Mouse (Mus musculus) liver, embryonic 14.5 days (tissue): ENCODE data around the gene Sh3glb2. TPM values are rescaled to one million over a fixed set of nuclear protein-coding genes. Genes with fewer than 3 reads are reported as not detected.

Source experiments
- ATAC-seq: fragments of 200-750 bp; cut with Nextera tagmentation; 2 replicates; pipeline ENCODE4 v1.8.0; 2017; ENCODE audit warnings: moderate number of reproducible peaks, mild to moderate bottlenecking, moderate library complexity; ENCODE audit not compliant: insufficient read depth
- DNase-seq, 3 experiments: peaks; one replicate each; pipeline ENCODE4 v3.0.0-alpha.2; 2012 to 2013; ENCODE audit warnings: low read depth in 3 of 3, low spot score in 3 of 3
- H3K27ac ChIP-seq: fragments of 300-500 bp; sonication (generic); 2 replicates; pipeline ENCODE4 v1.5.1; 2014; ENCODE audit warnings: moderate library complexity, mild to moderate bottlenecking, control low read depth, inconsistent platforms
- H3K27me3 ChIP-seq: fragments of 300-500 bp; sonication (generic); 2 replicates; pipeline ENCODE4 v1.6.1; 2014; ENCODE audit warnings: mild to moderate bottlenecking, low read length, moderate library complexity; ENCODE audit not compliant: control insufficient read depth, insufficient read depth
- H3K36me3 ChIP-seq: fragments of 300-500 bp; sonication (generic); replicated peaks from 2 replicates; pipeline ENCODE4 v1.6.1; 2014; ENCODE audit warnings: low read depth; ENCODE audit not compliant: control insufficient read depth, insufficient read depth
- H3K4me1 ChIP-seq, 2 experiments: fragments of 200-500 bp in 1 of 2; fragments of 300-500 bp in 1 of 2; sonication (generic) in 1 of 2; replicated peaks; 2 replicates each; pipeline ENCODE4 v1.6.1; 2012 to 2014; ENCODE audit warnings: antibody characterized with exemption in 1 of 2, inconsistent platforms in 1 of 2, low read length in 1 of 2; ENCODE audit not compliant: control insufficient read depth in 2 of 2, insufficient read depth in 2 of 2
- H3K4me2 ChIP-seq: fragments of 300-500 bp; sonication (generic); 2 replicates; pipeline ENCODE4 v1.6.1; 2014; ENCODE audit warnings: low read depth, mild to moderate bottlenecking, control low read depth, moderate library complexity
- H3K4me3 ChIP-seq, 2 experiments: fragments of 200-500 bp in 1 of 2; fragments of 300-500 bp in 1 of 2; sonication (generic) in 1 of 2; 2 replicates each; pipeline ENCODE4 v1.5.1; 2012 to 2014; ENCODE audit warnings: low read depth in 2 of 2, low read length in 2 of 2, mild to moderate bottlenecking in 2 of 2, control low read depth in 1 of 2, inconsistent platforms in 1 of 2, moderate library complexity in 1 of 2; ENCODE audit not compliant: insufficient read depth in 1 of 2
- H3K9ac ChIP-seq: fragments of 300-500 bp; sonication (generic); replicated peaks from 2 replicates; pipeline ENCODE4 v1.6.1; 2014; ENCODE audit warnings: mild to moderate bottlenecking, control low read depth, moderate library complexity
- H3K9me3 ChIP-seq: fragments of 300-500 bp; sonication (generic); 2 replicates; pipeline ENCODE4 v1.6.1; 2016; ENCODE audit warnings: low read length, mixed read lengths; ENCODE audit not compliant: control insufficient read depth
- CTCF ChIP-seq: IDR thresholded peaks from 2 replicates; pipeline ENCODE4 v1.5.1; 2016; ENCODE audit warnings: antibody characterized with exemption, low read depth, control low read depth
- EP300 ChIP-seq: IDR thresholded peaks from 2 replicates; pipeline ENCODE4 v1.6.1; 2016; ENCODE audit warnings: antibody characterized with exemption, low read depth
- WGBS: fragments of 180-500 bp; shearing (Covaris S2); extraction: QIAGEN DNeasy Blood & Tissue Kit; methylation state at CpG from one replicate; pipeline ENCODE4 v1.1.7; 2014; ENCODE audit not compliant: insufficient replicate concordance; 5-methylcytosine and 5-hydroxymethylcytosine counted together
- polyA plus RNA-seq, 2 experiments: library from polyadenylated mRNA; depleted of rRNA in 1 of 2; stranded (reverse) in 1 of 2; unstranded in 1 of 2; fragments of >200 nt; fragmentation: Nextera tagmentation in 1 of 2; extraction: Ambion mirVana in 1 of 2; gene quantifications; 2 replicates each; pipeline versions ENCODE4 v1.2.1 to v1.2.3; 2012 to 2014

Gene Sh3glb2
- polyA plus RNA-seq, 2 experiments: 13.6 to 22.2 TPM

DNA sequence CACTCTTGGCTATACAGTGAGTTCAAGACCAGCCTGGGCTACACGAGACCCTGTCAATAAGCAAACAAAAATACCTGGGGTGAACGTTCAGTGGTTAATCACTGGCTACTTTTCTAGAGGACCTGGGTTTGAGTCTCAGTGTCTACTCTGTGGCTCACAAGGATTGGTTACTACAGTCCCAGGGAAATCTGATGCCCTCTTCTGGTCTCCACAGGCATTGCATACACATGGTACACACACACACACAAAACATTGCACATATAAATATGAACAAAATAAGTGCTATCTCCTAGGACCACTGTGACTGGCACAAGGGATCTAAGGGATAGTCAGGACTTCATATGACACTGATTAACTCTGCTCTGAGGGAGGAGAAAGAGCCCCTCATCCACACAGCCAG is 29.9 kb upstream of the Sh3glb2 start:
- Histone ChIP-seq H3K4me3 (no peak overlapping the region), H3K27ac (no peak overlapping the region), H3K36me3 (no peaks in the 10 kb centered on the region), H3K27me3 (no peaks in the 10 kb centered on the region), H3K9me3 (no peaks in the 10 kb centered on the region), H3K4me2 (no peak overlapping the region), H3K9ac (no peak overlapping the region), H3K4me1 (peaks cover 8 to 10% of the 10 kb centered on the region in 2 experiments)
- no peak for TF ChIP-seq EP300
- peak; percentile 39 for TF ChIP-seq CTCF
- ATAC-seq (no peak), DNase-seq (no peak)
- 67% methylated on average over 2 of the region's 2 CpGs for WGBS

DNA sequence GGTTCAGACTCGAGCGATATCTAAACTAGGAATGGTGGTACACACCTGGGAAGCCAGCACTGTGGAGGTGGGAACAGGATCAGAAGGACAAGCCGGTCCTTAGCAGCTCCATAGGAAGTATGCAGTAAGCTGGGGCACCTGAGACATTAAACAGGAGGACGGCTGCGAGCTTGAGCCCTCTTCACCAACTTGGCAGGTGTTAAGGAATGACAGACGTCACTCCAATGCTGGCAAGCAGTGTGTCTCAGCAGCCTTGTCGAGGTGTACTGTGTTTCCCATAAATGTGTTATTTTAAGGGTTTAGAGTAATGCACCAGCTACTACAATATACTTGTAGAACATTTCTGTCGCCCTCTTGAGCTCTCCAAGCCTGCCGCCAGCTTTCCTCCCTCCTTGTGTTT is 27.8 kb upstream of the Sh3glb2 start:
- H3K27me3 ChIP-seq: no peaks in the 10 kb centered on the region
- DNase-seq: no peak
- H3K9ac ChIP-seq: no peak overlapping the region
- 0 out of 4 replicates have a peak, but pooled peaks cover 2% of the 10 kb centered on the region in 2 experiments for H3K4me1 ChIP-seq
- no peak overlapping the region for H3K27ac ChIP-seq
- no peak for ATAC-seq
- no peaks in the 10 kb centered on the region for H3K36me3 ChIP-seq
- H3K9me3 ChIP-seq: no peaks in the 10 kb centered on the region
- TF ChIP-seq CTCF (no peak), EP300 (no peak)
- WGBS: 72% methylated on average over 9 of the region's 9 CpGs
- H3K4me3 ChIP-seq: no peak overlapping the region
- H3K4me2 ChIP-seq: no peak overlapping the region

DNA sequence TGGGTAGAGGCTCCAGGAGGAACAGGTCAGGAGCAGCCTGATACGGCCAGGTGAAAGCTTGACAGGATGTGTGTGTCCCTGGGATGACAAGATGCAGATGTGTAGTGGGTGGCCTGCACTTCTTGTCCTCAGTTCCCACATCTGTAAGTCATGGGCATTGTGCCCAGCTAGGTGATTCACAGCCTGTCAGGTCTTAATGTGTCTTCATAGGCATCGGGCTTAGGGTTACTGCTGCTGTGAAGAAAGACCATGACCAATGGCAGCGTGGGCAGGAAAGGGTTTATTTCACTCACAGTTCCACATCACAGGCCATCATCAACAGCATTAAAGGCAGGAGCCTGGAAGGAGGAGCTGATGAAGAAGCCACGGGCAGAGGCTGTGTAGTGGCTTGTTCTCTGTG is 26.5 kb upstream of the Sh3glb2 start:
- no peak for ATAC-seq
- WGBS: 79% methylated on average over 4 of the region's 4 CpGs
- H3K4me2 ChIP-seq: no peak overlapping the region

DNA sequence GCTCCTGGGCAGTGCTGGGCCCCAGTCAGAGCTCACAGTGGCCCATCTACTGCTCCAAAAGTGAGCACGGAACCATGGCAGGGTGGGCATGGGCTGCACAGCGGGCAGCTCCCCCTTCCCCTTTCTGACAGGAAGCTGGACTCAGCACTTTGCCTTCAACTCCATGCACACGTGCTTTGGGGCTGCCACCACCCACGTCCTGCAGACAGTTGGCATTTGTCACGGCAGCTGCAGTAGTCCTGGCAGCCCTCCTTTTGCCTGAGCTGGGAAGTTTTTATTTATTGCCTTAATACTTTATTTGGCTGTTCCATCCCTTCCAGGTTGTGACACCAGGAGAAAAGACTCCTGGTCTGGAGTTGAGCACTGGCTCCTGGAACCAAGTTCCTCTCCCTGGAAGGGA is 25.7 kb upstream of the Sh3glb2 start:
- ATAC-seq (no peak), DNase-seq (no peak)
- H3K4me2 ChIP-seq: no peak overlapping the region
- no peaks in the 10 kb centered on the region for H3K27me3 ChIP-seq
- no peak overlapping the region for H3K4me3 ChIP-seq
- no peak overlapping the region for H3K9ac ChIP-seq
- H3K27ac ChIP-seq: no peak overlapping the region
- TF ChIP-seq CTCF (no peak), EP300 (no peak)
- no peaks in the 10 kb centered on the region for H3K9me3 ChIP-seq
- WGBS: 62% methylated on average over 5 of the region's 5 CpGs
- no peaks in the 10 kb centered on the region for H3K36me3 ChIP-seq
- peaks cover 8 to 14% of the 10 kb centered on the region in 2 experiments for H3K4me1 ChIP-seq

More for the DNA sequence above, 26.5 kb upstream of the Sh3glb2 start:
- no peak overlapping the region for H3K27ac ChIP-seq
- H3K9ac ChIP-seq: no peak overlapping the region
- peaks cover 6 to 7% of the 10 kb centered on the region in 2 experiments for H3K4me1 ChIP-seq
- H3K9me3 ChIP-seq: no peaks in the 10 kb centered on the region
- TF ChIP-seq EP300 (no peak), CTCF (no peak)
- no peaks in the 10 kb centered on the region for H3K27me3 ChIP-seq
- no peak overlapping the region for H3K4me3 ChIP-seq
- no peaks in the 10 kb centered on the region for H3K36me3 ChIP-seq
- no peak for DNase-seq

DNA sequence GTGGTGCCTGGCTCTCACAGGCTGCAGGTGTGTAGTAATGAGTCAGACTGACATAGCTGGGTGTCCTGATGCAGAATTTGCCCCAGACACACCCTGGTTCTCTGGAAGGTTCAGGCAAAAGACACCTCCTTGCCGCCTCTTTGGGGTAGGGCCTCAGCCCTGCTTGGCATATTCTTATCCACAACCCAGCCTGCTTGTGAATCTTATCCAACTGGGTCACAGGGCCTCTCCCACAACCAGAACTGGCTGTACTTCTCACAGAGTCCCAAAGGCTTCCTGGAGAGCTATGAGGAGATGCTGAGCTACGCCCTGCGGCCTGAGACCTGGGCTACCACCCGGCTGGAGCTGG is 22.2 kb upstream of the Sh3glb2 start:
- no peak overlapping the region for H3K9ac ChIP-seq
- no peaks in the 10 kb centered on the region for H3K27me3 ChIP-seq
- DNase-seq (peak in 1 of 3 experiments; percentile 56), ATAC-seq (peak; percentile 75)
- TF ChIP-seq EP300 (0 out of 2 replicates have a peak, but pooled peaks have one; percentile 13), CTCF (no peak)
- H3K4me3 ChIP-seq: no peak overlapping the region
- peaks cover 5% of the 10 kb centered on the region for H3K36me3 ChIP-seq
- no peaks in the 10 kb centered on the region for H3K9me3 ChIP-seq
- 52% methylated on average over 4 of the region's 4 CpGs for WGBS
- H3K27ac ChIP-seq: peak overlapping the region; percentile 7
- H3K4me2 ChIP-seq: peak overlapping the region; percentile 18
- H3K4me1 ChIP-seq: peaks cover 8 to 23% of the 10 kb centered on the region in 2 experiments
